Mouse (Mus musculus) brain, embryonic 18.5 days (tissue): ENCODE data around the gene Kcnab3.
"Not testable (repeated sequence)": the region's sequence is repeated elsewhere in the genome, so short reads cannot be mapped to it uniquely, and the experiment has no call there.

Source experiments
- DNase-seq: peaks from one replicate; pipeline ENCODE4 v3.0.0-alpha.2; 2012; ENCODE audit warnings: low read depth, low spot score

The Kcnab3 gene

DNA sequence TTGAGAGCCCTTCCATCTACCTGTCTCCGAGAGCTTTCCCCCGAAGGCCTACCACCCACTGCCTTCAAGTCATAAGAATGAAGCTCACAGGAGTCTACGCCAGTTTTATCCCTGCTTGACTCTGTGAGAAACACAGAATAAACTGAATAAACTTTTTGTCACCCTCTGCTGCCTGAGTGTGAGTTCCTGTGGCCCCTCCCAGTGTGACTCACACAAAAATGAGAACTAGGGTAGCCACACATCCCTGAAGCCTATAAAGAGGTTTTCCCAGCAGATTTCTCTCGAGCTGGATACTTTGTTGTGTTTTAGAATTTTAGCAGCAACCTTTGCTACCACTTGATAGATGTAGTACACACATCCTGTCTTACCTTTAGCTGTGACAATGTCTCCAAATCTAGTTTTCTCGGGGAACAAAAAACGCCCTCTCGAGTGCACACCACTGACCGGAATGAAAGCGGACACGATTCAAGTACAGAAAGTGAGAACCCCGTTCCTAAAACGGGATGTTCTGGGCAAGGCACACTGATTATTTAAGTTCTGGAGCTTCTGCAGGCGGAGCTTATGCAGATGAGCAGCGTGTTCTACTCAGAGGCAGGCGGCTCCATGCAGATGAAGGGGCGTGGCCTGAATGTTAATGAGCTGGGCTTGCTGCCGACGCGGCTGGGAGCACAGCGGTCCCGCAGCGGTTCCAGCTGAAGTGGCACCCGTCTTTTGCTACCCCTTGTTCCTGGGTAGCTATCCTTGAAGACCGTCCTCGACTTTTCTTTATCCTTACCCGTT is at the start of gene Kcnab3:
TSS of gene Kcnab3 (plus strand) at position 631 of the 780 bp plus-strand sequence.
- no peak for DNase-seq

DNA sequence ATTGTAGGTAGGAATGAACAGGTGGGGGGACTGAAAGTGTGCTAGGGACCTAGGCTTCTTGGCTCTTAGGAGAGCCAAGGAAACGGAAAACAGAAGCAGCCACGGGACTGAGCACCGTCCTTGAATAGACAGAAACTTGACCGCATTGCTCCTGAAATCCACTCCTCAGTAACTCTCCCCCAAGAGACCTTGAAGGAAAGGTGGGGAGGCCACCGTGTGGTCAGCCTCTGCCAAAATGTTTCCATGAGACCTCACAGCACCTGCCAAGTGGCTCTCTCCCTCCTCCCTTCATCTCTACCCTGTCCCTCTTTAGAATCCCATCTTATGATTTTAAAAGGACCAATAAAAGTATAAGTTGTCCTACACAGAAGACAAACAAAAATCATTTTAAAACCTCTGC is 48.8 kb upstream of the Kcnab3 start:
- no peak for DNase-seq

DNA sequence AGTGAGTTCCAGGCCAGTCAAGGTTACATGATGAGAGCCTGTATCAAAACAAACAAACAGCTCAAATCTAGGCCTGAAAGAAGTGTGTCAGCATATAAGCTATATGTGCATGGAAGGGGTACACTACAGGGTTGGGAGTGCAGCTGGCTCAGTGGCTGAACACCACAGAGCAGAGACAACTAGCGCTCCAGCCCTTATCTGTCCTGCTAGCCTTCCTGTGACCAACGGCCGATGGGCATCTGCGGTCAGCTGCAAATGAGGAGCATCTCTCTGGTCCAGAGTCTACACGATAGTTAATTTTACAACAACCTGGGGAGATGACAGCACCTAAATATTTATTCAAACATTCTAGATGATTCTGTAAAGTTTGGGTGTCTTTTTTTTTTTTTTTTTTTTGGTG is 34.9 kb upstream of the Kcnab3 start:
- DNase-seq = no peak

DNA sequence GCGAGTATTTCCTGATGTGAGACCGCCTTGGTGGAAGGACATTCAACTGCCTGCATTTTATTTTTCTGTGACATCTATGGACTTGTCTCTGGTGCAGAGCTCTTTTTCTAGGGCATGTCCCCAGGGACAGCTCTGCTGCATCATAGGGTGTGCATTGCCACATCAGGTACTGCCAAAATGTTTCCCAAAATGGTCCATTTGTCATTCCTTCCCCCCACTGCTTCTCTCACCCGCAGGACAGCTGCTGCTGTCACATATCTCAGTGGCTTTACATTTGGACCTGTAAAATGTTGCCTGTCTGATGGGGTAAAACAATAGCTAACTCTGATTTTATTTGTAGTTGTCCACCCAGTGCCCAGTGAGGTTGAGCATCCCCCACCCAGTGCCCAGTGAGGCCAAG is 30.8 kb upstream of the Kcnab3 start:
- no peak for DNase-seq

DNA sequence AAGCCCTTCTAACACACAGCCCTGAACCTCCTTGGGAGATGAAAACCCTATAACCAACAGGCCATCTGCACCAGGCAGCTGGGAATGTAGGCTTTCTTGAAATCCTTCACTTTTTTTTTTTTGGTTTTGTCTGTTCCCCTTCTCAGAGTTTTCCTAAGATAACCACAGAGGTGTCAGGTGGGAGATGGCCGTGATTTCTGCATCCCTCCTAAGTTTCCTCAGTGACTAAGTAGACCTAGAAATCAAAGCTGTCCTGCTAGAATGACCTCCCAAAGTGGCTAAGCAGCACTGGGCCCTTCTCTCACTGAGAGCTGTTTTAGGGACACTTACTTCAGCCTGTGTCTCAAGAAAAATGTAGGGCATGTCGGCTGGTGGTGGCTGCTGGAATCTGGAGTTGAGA is 28.3 kb upstream of the Kcnab3 start:
- DNase-seq = no peak

DNA sequence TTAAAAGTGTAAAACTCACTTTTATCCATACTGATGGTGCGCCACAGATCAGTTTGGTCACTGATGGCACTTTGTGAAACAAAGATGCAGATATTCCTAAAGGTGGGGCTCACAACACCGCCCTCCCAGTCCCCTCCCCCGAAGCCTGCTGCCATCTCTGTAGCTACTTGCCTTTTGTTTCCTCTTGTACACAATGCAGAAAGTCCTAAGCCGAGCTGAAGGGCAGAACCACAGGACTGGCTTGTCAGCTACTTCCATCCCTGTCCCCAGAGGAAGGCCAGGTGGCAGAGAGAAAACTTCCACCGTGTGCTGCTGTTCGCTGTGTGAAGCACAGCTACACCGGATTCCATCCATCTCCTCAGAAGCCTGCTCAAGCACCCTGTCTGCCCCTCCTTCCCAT is 27.8 kb upstream of the Kcnab3 start:
- DNase-seq = no peak

DNA sequence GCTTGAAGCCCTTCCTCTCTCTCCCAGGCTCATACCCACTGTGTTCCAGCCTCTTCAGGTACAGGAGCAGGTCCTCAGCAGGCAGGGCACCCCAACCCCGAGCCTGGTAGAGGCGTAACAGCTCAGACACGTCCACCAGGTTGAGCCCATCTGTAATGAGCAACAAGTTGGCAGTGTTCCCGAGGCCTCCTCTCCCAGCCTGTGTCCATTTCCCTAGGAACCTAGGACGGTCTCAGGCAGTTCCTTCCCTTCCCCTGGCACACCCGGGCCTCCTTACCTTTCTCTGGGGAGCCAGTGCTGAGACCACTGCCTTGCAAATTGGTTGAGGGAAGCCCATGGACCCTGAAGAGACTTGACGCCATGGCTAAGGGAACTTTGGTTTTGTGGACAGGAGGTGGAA is 23.2 kb upstream of the Kcnab3 start:
- DNase-seq = no peak

DNA sequence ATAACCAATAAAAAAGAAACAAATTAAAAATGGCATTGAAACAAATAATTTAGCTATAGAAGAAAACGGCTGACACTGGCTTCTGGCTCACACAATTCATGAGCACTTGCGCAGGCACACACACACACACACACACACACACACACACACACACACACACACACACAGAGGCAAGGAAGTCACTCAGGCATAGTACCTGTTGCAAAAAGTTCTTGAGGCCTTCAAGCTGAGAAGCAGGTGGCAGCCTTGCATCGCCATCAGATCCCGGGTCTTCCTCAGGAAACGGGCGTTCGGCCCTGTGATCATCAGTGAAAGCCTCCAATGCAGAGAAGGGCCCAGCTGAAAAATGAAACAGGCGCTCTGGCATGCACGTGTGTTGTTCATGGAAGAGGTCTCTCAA is 20.8 kb upstream of the Kcnab3 start:
- no peak for DNase-seq

DNA sequence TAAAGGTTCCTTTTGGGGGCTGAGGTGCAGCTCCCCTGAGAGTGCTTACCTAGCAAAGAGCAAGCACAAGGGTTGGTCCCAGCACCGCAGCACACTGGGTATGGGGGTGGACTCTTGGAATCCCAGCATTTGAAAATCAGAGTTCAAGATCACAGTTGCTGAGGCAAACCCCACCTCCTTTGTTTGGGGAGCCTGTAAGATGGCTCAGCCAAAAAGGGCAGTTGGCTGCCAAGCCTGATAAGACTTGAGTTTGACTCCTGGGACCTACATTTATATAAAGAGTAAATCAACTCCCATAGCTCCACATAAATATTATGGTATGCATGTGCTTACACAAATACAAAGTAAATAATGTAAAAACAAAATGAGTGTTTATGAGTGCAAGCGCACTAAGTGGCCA is 20.0 kb upstream of the Kcnab3 start:
- DNase-seq = no peak

DNA sequence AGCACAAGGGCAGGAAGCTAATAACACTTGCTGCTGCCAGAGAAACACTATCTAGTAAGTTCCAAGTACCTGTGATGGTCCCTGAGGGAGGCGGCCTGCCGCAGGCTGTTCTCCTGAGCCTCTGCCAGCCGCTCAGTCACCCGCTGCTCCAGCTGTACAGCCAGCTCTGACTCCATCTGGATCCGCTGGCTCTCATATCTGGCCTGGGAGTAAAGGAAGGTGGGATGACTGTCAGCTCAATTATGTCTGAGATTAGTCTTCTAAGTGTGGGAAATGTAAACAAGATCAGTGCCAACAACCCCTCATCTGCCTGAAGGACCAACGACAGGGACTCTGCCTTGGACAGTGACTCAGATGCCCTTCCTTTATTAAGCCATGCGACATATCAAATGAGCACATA is 14.8 kb upstream of the Kcnab3 start:
- DNase-seq = no peak

DNA sequence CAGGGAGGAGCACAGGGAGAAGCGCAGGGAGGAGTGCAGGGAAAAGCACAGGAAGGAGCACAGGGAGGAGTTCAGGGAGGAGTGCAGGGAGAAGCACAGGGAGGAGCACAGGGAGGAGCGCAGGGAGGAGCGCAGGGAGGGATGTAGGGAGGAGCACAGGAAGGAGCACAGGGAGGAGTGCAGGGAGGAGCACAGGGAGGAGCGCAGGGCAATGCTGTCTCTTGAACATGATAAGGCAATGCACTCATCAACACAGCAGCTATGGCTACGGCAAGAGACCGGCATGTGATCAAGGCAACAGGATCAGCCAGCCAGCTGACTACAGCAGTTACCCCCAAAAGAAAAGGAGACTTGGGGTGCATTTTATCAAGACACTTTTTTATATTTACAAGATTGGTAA is 9.7 kb upstream of the Kcnab3 start:
- no peak for DNase-seq

DNA sequence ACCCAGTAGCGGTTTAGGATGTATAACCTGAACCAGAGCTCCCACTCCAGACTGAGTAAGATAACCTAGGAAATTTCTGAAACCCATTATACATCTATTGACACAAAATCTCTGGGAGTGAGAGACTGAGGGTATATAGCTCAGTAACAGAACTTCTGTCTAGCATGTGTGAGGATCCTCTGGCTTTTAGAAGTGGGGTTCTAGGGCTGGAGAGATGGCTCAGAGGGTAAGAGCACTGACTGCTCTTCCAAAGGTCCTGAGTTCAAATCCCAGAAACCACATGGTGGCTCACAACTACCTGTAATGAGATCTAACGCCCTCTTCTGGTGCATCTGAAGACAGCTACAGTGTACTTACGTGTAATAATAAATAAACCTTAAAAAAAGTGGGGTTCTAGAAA is 8.1 kb upstream of the Kcnab3 start:
- DNase-seq = not testable (repeated sequence)

DNA sequence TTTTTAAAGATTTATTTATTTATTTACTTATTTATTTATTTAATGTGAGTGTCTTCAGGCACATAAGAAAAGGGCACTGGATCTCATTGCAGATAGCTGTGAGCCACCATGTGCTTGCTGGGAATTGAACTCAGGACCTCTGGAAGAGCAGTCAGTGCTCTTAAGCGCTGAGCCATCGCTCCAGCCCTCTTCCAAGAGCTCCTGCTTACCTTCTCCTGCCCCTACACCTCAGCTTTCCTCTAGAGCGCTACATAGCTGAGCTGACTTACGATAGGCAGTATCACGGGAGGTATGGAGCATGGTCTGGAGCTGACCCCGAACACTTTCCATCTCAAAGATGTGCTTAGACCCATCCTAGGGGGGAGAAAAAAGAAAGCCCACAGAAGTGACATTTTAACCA is 4.5 kb upstream of the Kcnab3 start:
- DNase-seq = no peak

DNA sequence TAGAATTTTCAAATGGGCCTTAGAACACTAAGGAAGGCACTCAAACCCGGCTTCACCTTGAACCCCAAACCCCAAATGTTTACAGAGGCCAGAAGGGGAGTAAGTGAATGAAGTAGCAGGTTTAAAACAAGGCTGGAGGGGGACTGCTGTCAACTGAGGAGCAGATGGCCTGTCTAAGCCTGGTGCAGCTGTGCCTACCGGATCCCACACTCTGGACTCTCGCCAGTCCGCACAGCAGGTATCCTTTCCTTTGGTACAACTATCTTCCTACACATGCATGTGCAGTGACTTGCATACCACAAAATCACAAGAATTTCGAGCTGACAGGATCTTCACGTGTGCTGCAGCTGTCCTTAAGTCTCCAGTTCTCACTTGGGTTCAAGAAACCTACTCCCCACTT is 4.0 kb upstream of the Kcnab3 start:
- no peak for DNase-seq

DNA sequence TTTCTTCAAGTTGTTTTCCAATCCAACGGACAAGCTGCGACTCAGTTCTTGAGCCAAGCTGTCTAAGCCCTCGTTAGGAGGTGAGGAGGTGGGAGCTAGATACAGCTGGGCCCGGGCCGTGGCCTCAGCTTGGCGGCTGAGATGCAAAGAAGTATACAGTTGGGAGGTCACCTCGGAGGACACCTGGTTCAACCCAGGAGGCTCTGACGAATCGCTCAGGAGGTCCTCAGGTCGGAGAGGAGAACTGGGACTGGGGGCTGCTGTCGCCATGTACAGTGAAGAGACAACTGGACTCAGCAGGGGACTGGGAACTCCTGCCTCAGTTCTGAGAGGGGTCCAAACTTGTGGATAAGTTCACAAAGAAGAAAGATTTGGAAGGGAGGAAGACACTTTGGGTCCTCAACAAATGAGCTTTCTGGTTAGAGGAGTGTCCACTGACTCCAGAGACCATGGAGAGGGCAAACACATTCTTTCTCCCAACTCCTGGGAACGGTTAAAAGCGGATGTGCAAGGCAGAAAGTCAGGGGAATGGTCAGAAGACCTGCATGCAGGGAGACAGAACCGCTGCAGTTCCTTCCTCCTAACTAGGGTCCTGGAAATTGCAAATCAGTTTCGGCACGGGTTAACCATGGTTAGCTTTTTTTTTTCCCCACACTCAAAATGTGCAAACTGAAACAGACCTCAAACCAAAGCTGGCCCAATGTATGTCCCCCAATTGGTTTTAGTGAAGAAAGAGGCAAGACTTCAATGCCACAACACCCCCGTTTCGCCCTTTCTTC is 3.2 kb upstream of the Kcnab3 start:
- DNase-seq = no peak

DNA sequence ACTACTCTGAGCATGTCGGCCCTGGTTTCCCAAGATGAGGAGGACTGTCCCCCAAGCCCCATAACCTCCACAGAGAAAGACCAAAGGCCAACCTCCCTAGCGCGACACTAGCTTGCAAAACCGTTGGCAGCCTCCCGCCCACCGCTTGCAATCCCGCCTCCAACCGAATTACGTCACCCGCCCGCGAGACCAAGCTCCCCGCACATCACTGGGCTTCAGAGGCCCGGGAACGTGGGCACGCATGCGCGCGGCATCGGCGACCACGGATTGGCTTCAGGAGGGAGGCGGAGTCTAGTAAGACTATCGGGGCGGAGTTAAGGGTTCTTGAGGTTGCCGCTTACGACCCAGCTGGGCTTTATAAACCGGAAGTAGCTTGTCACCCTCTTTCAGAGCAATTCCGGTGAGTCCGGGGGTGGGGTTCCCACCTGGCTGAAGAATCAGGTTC is 2.4 kb upstream of the Kcnab3 start, which contains the start of the genes Cntrob and Trappc1:
TSS of gene Cntrob (minus strand) at position 109 of the 445 bp plus-strand sequence.
TSS of gene Trappc1 (plus strand) at position 314 of the 445 bp plus-strand sequence.
- peak; percentile 96 for DNase-seq

DNA sequence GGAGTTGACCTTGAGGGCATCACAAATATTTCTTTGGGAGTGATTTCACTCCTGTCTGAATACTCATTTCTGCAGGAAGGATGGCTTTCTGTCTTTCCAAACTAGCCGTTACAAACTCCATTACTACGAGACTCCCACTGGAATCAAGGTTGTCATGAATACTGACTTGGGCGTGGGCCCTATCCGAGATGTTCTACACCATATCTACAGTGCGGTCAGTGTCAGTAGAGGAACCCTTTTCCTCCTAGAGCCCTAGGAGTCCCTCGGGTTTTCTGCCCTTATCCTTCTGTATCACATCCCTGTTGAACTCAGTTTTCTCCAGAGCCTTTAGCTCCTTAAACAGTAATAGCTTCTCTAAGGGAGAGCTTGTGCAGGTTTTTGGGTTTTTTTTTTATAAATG is 1.3 kb upstream of the Kcnab3 start:
- DNase-seq = no peak

DNA sequence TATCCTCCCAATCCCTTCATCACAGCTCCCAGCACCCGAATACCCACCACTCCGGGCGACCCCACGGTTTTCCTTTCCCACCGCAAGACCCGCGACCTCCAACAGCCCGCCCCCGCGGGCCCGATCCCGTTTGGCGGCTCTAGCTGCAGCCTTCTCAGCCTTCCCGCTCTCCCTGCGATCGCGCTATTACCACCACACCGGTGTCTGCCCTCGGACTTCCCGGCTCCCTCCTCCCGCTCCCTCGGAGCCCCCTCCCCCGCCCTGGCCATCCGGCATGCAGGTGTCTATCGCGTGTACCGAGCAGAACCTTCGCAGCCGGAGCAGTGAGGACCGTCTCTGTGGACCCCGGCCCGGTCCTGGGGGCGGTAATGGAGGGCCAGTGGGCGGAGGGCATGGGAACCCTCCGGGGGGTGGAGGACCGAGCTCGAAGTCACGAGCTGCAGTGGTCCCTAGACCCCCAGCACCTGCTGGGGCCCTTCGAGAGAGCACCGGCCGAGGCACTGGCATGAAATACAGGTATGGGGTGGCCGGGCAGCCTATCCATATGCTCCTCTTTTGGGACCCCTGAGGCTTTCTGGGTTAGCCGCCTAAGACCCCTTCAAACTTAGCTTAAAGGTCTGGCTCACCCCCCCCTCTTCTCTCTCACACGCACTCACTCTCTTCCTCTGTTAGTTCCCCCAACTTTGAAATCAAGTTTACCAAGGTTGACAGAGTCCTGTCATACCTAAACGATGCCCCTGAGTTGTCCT is 524 bp downstream of the Kcnab3 start:
- DNase-seq = no peak

DNA sequence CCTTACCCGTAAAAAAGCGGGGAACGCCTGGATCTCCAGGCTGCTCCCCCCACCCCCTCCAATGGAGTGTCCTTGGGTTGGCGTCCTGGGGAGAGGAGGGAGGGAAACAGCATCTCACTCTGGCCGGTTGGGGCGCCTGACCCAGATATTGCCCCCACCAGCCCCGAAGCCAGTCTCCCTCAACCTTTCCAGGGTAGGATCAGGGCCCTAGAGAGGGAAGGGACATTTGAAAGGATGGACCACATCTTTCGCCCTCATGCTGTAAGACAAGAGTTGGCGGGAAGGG is 1.0 kb downstream of the Kcnab3 start:
- DNase-seq = no peak

DNA sequence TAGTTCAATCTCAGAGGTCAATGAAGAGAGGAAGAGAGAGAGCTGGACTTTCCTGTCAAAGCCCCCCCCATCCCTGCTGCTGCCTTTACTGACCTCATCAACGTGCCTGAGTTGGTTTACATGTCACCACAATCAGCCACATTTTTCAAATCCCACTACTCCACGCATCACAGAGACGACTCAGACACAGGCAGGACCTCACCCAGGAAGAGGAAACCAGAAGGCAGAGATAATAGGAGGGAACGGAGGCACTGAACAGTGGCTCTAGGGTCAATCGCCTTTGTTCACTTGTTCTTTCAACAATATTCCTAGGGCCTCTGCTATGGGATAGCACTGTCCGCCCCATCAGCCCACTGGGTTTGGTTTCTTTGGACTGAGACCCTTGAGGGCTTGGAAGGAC is 1.6 kb downstream of the Kcnab3 start:
- no peak for DNase-seq

DNA sequence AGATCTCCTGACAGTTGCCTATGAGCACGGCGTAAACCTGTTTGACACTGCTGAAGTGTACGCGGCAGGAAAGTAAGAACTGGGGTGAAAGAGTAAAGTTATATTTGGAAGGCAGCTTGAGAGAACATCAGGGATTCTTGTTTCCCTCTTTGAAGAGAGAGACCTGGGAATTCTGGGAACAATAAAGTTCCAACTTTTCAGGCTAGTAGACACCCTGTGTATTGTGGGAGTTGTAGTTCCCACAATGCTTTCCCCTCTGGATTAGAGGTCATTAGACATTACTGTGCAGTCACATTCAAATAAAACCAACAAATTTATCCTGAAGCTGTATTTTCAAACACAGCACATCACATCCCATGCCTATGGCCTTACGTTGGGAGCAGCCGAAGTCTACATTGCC is 2.5 kb downstream of the Kcnab3 start:
- DNase-seq = no peak

DNA sequence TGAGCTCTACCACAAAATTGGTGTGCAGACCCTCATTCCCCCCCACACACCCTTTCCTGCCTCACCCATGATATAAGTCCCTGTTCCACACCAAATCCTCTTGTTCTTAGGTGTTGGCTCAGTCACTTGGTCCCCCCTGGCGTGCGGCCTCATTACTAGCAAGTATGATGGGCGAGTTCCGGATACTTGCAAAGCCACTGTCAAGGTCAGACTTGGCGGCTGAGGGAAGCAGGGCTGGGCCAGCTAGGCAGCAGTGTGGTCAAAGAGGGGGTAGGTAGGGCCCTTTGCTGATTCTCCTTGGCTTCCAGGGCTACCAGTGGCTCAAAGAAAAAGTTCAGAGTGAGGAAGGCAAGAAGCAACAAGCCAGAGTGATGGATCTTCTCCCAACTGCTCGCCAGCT is 5.1 kb downstream of the Kcnab3 start:
- DNase-seq = no peak
